Mouse (Mus musculus) limb, embryonic 13.5 days (tissue): ENCODE data around the gene Gimap8. TPM values are rescaled to one million over a fixed set of nuclear protein-coding genes. Genes with fewer than 3 reads are reported as not detected.

Experiments used
- ATAC-seq: fragments of 200-750 bp; cut with Nextera tagmentation; 2 replicates; pipeline ENCODE4 v1.8.0; 2017; ENCODE audit warnings: low read depth, moderate number of reproducible peaks, moderate TSS enrichment; ENCODE audit not compliant: low FRiP score
- H3K27ac ChIP-seq: fragments of 300-500 bp; sonication (generic); 2 replicates; pipeline ENCODE4 v1.5.1; 2015; ENCODE audit warnings: inconsistent platforms, mild to moderate bottlenecking, moderate library complexity
- H3K27me3 ChIP-seq: fragments of 300-500 bp; sonication (generic); 2 replicates; pipeline ENCODE4 v1.6.1; 2015; ENCODE audit warnings: mild to moderate bottlenecking, inconsistent platforms
- H3K36me3 ChIP-seq: fragments of 300-500 bp; sonication (generic); 2 replicates; pipeline ENCODE4 v1.6.1; 2015; ENCODE audit warnings: inconsistent platforms, mild to moderate bottlenecking, moderate library complexity
- H3K4me1 ChIP-seq: fragments of 300-500 bp; sonication (generic); 2 replicates; pipeline ENCODE4 v1.6.1; 2015; ENCODE audit warnings: inconsistent platforms
- H3K4me2 ChIP-seq: fragments of 300-500 bp; sonication (generic); replicated peaks from 2 replicates; pipeline ENCODE4 v1.6.1; 2015; ENCODE audit warnings: inconsistent platforms, mild to moderate bottlenecking, moderate library complexity
- H3K4me3 ChIP-seq: fragments of 300-500 bp; sonication (generic); 2 replicates; pipeline ENCODE4 v1.5.1; 2015; ENCODE audit warnings: moderate library complexity, mild to moderate bottlenecking, inconsistent platforms
- H3K9ac ChIP-seq: fragments of 300-500 bp; sonication (generic); 2 replicates; pipeline ENCODE4 v1.6.1; 2015; ENCODE audit warnings: mild to moderate bottlenecking, inconsistent platforms
- H3K9me3 ChIP-seq: fragments of 300-500 bp; sonication (generic); 2 replicates; pipeline ENCODE4 v1.6.1; 2016; ENCODE audit warnings: inconsistent platforms
- WGBS: fragments of 180-500 bp; shearing (Covaris S2); methylation state at CpG from one replicate; pipeline ENCODE4 v1.1.7; 2015; 5-methylcytosine and 5-hydroxymethylcytosine counted together
- polyA plus RNA-seq: library from polyadenylated mRNA; unstranded; fragments of >200 nt; fragmentation: Nextera tagmentation; extraction: Ambion mirVana; gene quantifications from 2 replicates; pipeline ENCODE4 v1.2.1, GENCODE M21; 2015

Gimap8 gene
- polyA plus RNA-seq, 1 experiment from 2014 or later, result 0.70 TPM

DNA sequence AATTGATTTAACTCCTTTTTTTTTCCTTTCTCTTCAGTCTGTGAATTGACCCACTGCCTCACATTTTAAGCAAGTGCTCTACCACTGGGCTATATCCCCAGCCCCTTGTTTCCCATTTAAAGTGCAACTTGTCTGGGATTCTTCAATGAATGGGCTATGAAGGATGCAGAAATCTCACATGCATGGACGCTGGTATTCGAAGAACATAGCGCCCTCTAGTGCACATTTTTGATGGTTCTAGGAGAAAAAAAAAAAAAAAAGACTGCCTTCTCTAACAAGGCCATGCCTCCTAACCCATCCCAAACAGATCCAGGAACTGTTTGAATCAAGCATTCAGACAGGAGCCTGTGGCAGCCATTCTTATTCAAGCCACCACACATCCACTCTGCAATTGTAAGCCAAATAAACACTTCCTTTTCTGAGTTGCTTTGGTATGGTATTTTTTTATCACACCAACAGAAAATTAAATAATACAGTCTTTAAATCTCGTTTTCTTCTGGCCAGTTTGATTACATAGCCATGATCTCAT lies 4.2 kb upstream of the Gimap8 start:
- H3K9me3 ChIP-seq, result no peaks in the 10 kb centered on the region

DNA sequence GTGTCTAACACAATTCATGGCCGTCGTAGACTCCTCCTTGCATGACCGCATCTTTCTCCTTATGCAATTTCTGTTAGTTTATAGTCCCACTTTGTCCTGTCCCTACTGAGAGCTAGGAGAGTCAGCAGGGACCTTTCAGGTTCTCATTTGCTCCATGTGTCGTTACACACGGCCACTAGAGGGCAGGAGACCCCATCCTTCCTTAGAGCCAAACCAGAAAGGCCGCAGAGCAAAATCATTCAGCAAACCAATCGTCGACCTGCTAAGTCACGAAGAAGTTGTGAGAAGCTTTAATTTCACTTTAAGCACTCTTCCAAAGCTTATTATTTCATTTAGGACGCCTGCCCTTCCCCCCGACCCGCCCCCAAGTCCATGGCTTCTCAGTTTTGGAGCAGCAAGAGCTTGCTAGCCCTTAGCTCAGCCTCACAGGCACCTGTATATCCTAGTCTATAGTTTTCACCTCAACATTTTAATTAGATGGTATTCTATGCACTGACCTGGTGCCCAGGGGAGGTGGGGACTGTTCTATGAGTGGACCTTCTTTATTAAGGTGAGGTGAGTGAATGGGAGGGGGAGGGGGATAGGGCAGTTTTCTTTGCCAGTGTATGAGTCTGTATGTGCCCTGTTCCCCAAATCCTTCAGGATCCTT lies 1.2 kb upstream of the Gimap8 start:
- no peak overlapping the region for H3K4me3 ChIP-seq
- H3K27ac ChIP-seq, result no peak overlapping the region
- no peaks in the 10 kb centered on the region for H3K4me1 ChIP-seq
- H3K4me2 ChIP-seq, result no peak overlapping the region
- WGBS, result 11% methylated on average over 12 of the region's 12 CpGs
- H3K9ac ChIP-seq, result no peak overlapping the region
- H3K36me3 ChIP-seq, result no peaks in the 10 kb centered on the region
- H3K9me3 ChIP-seq, result no peaks in the 10 kb centered on the region
- ATAC-seq, result no peak
- no peaks in the 10 kb centered on the region for H3K27me3 ChIP-seq

More for the DNA sequence above, 4.2 kb upstream of the Gimap8 start:
- Histone ChIP-seq H3K4me2 (no peak overlapping the region), H3K4me1 (no peaks in the 10 kb centered on the region), H3K9ac (no peak overlapping the region), H3K4me3 (no peak overlapping the region), H3K27ac (no peak overlapping the region), H3K27me3 (no peaks in the 10 kb centered on the region), H3K36me3 (no peaks in the 10 kb centered on the region)
- no peak for ATAC-seq
- 20% methylated on average over 4 of the region's 4 CpGs for WGBS

DNA sequence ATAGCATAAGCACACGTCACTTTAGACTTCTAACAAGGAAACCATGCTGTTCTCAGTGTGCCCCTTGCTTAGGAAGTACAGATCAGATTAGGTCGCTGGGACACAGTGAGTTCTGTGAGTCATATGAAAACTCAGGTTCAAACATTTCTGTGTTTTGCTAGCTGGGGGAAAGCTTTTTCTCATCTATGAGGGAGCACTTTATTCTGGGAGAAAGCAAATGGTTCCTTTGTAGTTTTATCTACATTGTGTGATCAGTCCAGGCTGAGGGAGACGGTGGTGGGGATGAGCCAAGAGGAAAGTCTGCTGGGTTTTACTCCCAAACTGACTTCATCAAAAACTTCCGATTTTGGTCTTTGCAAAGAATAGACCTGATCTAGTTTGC lies 734 bp upstream of the Gimap8 start:
- Histone ChIP-seq H3K9ac (no peak overlapping the region), H3K4me3 (no peak overlapping the region), H3K27me3 (no peaks in the 10 kb centered on the region), H3K4me2 (no peak overlapping the region), H3K36me3 (no peaks in the 10 kb centered on the region), H3K27ac (no peak overlapping the region), H3K9me3 (no peaks in the 10 kb centered on the region), H3K4me1 (no peaks in the 10 kb centered on the region)
- 84% methylated on average over 4 of the region's 4 CpGs for WGBS
- ATAC-seq, result no peak

DNA sequence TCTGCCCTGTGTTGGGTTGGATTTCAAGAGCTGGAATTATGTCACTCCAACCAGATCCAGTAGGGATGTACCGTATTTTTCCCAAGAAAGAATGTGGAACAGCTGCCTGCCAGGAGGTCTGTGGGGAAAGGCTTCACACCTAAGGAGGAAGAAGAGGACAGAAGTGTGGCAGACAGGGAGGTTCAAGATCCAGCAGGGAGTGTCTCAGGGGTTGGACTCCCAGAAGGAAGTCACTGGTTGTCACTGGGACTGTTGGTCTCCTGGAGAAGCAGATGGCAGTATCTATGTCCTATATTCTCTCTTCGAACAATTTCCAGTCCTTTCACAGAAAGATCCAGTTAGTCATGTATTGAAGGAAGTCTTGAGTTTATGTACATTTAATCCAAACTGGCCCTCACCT lies 577 bp downstream of the Gimap8 start:
- Histone ChIP-seq H3K9me3 (no peaks in the 10 kb centered on the region), H3K4me3 (no peak overlapping the region), H3K27me3 (no peaks in the 10 kb centered on the region), H3K4me2 (no peak overlapping the region), H3K36me3 (no peaks in the 10 kb centered on the region), H3K9ac (no peak overlapping the region), H3K4me1 (no peaks in the 10 kb centered on the region), H3K27ac (no peak overlapping the region)
- ATAC-seq, result no peak
- WGBS, result 82% methylated on average over 2 of the region's 2 CpGs

DNA sequence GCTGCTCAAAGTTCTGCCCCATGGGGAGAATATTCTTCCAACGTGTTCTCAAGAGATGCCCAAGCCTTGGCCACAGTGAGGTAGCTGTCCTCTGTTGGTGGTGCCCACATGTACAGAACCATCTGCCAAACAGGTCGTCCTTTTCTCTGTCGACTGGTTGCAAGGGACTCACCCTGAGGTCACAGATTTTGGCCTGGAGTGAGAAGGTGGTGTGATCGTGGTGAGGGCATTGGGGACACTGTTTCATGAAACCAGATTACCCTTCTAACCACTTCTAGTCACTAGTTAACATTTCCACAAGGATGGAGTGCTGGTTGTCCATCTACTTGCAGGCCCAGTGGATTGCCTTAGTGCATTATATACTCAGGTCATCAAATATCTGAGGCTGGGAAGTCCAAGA lies 1.7 kb downstream of the Gimap8 start:
- no peaks in the 10 kb centered on the region for H3K36me3 ChIP-seq
- WGBS, result 88% methylated on average over 4 of the region's 4 CpGs
- H3K4me1 ChIP-seq, result no peaks in the 10 kb centered on the region

DNA sequence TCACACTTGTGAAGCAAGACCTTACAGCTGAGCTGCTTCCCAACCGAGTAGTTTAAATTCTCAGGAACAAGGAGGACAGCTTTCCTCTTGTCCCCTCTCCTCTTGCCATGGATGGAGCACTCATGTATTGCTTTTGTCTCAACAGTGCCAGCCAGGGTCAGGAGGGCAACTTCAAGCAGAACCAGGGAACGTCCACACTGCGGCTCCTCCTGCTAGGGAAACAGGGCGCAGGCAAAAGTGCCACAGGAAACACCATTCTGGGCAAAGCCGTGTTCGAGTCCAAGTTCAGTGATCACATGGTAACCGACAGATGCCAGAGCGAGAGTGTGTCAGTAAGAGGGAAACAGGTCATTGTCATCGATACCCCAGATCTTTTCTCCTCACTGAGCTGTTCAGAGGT lies 3.0 kb downstream of the Gimap8 start:
- no peak for ATAC-seq
- WGBS, result 87% methylated on average over 9 of the region's 9 CpGs
- no peak overlapping the region for H3K27ac ChIP-seq
- H3K36me3 ChIP-seq, result no peaks in the 10 kb centered on the region
- H3K4me2 ChIP-seq, result no peak overlapping the region
- H3K9me3 ChIP-seq, result no peaks in the 10 kb centered on the region
- no peak overlapping the region for H3K9ac ChIP-seq
- H3K4me3 ChIP-seq, result no peak overlapping the region
- no peaks in the 10 kb centered on the region for H3K4me1 ChIP-seq
- no peaks in the 10 kb centered on the region for H3K27me3 ChIP-seq

More for the DNA sequence above, 1.7 kb downstream of the Gimap8 start:
- ATAC-seq, result no peak
- H3K27me3 ChIP-seq, result no peaks in the 10 kb centered on the region
- no peaks in the 10 kb centered on the region for H3K9me3 ChIP-seq
- no peak overlapping the region for H3K27ac ChIP-seq
- no peak overlapping the region for H3K4me3 ChIP-seq
- no peak overlapping the region for H3K9ac ChIP-seq
- H3K4me2 ChIP-seq, result no peak overlapping the region

DNA sequence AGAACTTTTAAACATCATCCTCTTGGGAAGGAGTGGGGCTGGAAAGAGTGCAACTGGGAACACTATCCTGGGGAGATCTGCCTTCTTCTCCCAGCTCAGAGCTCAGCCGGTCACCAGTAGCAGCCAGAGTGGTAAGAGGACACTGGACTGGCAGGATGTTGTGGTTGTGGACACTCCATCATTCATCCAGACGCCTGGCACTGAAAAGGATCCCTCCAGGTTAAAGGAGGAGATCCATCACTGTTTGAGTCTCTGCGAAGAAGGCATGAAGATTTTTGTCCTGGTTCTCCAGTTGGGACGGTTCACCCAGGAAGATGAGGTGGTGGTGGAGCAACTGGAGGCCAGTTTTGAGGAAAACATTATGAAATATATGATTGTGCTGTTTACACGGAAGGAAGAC lies 11.7 kb downstream of the Gimap8 start:
- WGBS, result 74% methylated on average over 5 of the region's 5 CpGs
- H3K4me3 ChIP-seq, result no peak overlapping the region
- no peaks in the 10 kb centered on the region for H3K9me3 ChIP-seq
- H3K9ac ChIP-seq, result no peak overlapping the region
- H3K4me1 ChIP-seq, result no peaks in the 10 kb centered on the region
- no peaks in the 10 kb centered on the region for H3K36me3 ChIP-seq
- ATAC-seq, result no peak
- no peak overlapping the region for H3K27ac ChIP-seq
- no peak overlapping the region for H3K4me2 ChIP-seq
- no peaks in the 10 kb centered on the region for H3K27me3 ChIP-seq

DNA sequence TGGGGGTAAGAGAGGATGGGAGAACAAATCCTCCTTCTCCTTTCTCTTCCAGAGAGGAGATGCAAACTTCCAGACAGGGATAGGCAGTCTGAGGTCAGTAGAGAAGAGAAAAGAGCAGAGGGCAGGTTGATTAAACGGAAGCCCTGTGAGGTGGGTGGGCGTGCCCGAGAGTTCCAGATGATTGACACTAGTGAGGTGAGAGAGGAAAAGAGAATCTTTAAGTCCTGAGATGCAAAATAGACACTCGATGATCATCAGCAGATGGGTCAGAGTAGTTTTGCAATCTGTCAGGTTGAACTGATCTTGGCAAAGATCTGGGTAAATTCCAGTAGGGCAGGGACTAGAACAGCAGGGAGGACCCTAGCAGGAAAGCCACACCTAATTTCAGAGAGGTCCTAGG lies 17.7 kb downstream of the Gimap8 start:
- H3K9me3 ChIP-seq, result no peaks in the 10 kb centered on the region

DNA sequence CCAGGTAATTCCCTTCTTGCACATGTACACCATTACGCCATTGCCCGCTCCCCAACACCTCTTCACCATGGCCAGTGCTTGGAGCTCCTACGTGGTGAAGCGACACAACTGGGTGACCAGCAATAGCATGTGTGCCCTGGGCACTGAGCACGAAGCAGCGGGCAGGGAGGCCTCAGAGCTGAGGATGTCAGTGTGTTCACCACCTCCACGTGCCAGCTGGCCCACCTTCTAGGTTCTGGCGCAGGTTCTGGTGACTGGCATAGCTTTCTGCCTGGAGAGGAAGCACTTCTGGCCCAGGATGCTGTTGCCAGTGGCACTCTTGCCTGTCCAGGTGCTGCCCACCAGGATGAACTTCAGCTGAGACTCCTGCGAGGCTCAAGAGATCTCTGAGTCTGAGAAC lies 18.4 kb downstream of the Gimap8 start:
- H3K27ac ChIP-seq, result no peak overlapping the region
- H3K9me3 ChIP-seq, result no peaks in the 10 kb centered on the region
- H3K9ac ChIP-seq, result no peak overlapping the region
- no peaks in the 10 kb centered on the region for H3K27me3 ChIP-seq
- 95% methylated on average over 9 of the region's 9 CpGs for WGBS
- no peak for ATAC-seq
- H3K4me2 ChIP-seq, result no peak overlapping the region
- H3K4me3 ChIP-seq, result no peak overlapping the region
- H3K4me1 ChIP-seq, result no peaks in the 10 kb centered on the region
- no peaks in the 10 kb centered on the region for H3K36me3 ChIP-seq

More for the DNA sequence above, 17.7 kb downstream of the Gimap8 start:
- WGBS, result 89% methylated on average over 4 of the region's 4 CpGs
- Histone ChIP-seq H3K9ac (no peak overlapping the region), H3K27me3 (no peaks in the 10 kb centered on the region), H3K36me3 (no peaks in the 10 kb centered on the region), H3K4me3 (no peak overlapping the region), H3K27ac (no peak overlapping the region), H3K4me1 (no peaks in the 10 kb centered on the region), H3K4me2 (no peak overlapping the region)
- no peak for ATAC-seq

DNA sequence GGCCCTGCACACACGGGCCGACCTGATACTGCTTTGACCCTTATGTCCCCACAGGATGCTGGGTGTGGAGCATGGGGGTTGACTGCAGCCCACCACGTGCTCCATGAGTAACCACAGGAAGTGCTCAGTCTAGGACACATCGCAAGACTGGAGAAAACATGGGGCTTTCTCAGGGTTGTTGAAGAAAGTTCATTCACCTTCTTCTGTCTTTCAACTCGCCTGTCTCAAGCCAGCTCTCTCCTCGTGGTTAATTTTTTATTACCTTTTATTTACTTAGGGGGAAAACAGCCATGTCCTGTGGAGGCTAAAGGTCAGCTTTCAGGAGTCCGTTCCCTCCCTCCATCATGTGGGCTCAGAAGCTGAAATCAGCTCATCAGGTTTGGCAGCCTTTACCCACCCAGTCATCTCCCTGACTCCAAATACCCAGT lies 19.1 kb downstream of the Gimap8 start:
- ATAC-seq, result no peak
- no peaks in the 10 kb centered on the region for H3K9me3 ChIP-seq
- H3K4me2 ChIP-seq, result no peak overlapping the region
- no peak overlapping the region for H3K4me3 ChIP-seq
- no peaks in the 10 kb centered on the region for H3K36me3 ChIP-seq
- H3K27ac ChIP-seq, result no peak overlapping the region
- H3K4me1 ChIP-seq, result no peaks in the 10 kb centered on the region
- H3K9ac ChIP-seq, result no peak overlapping the region
- no peaks in the 10 kb centered on the region for H3K27me3 ChIP-seq
- 29% methylated on average over 7 of the region's 7 CpGs for WGBS

DNA sequence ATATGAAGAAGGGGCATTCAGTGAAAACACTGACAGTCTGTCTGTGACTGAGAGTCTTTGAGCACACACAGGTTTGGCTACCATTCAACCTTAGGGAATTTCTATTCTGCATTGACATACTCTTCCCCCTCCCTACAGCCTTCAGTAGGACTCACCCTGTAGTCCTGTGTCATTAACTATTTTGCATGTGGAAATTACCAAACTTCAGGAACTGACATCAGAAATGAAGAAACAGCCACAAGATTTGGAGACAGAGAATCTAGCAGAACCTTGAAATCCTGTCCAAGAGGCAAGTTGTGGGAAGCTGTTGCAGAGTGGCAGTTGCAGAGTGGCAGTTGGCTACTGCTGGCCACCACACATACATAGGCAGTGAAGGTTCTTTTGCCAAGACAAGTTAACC lies 21.0 kb downstream of the Gimap8 start:
- H3K36me3 ChIP-seq, result no peaks in the 10 kb centered on the region
- no peaks in the 10 kb centered on the region for H3K4me1 ChIP-seq
- H3K27ac ChIP-seq, result no peak overlapping the region
- no peak overlapping the region for H3K4me3 ChIP-seq
- no peak overlapping the region for H3K4me2 ChIP-seq
- no peak overlapping the region for H3K9ac ChIP-seq
- ATAC-seq, result no peak
- H3K9me3 ChIP-seq, result no peaks in the 10 kb centered on the region
- H3K27me3 ChIP-seq, result no peaks in the 10 kb centered on the region

DNA sequence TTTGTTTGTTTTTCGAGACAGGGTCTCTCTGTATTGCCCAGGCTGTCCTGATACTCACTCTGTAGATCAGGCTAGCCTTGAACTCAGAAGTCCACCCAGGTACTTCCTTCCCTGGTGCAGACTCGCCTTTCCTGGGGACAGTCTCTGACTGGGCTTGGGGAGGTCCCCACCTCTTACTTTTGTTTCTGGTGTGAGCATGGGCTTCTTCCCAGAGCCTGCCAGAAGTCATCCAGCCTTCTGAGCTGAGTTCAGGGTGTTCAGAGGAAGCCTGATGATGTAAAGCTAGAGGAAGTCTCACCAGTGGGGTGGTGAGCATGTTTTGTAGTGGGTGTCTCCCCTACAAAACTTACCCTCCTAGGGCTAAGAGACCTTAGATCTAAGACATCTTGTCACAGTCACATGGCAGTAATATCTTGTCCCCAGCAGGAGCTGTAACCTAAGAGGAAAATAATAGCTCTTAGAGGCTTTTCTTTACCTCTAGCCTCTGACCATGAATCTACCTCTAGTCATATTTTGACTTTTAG lies 22.5 kb downstream of the Gimap8 start:
- Histone ChIP-seq H3K9ac (no peak overlapping the region), H3K9me3 (no peaks in the 10 kb centered on the region), H3K4me2 (no peak overlapping the region), H3K4me1 (no peaks in the 10 kb centered on the region), H3K27ac (no peak overlapping the region), H3K4me3 (no peak overlapping the region), H3K27me3 (no peaks in the 10 kb centered on the region), H3K36me3 (no peaks in the 10 kb centered on the region)
- no peak for ATAC-seq
- 68% methylated on average over 2 of the region's 2 CpGs for WGBS
